Mouse (Mus musculus) stomach, embryonic 15.5 days (tissue): ENCODE measurements around the gene Oas3. TPM values are rescaled to one million over a fixed set of nuclear protein-coding genes. Genes with fewer than 3 reads are reported as not detected.

Experiments
- ATAC-seq: fragments of 200-750 bp; cut with Nextera tagmentation; 2 replicates; pipeline ENCODE4 v1.8.0; 2017; ENCODE audit warnings: low read depth, moderate number of reproducible peaks, moderate TSS enrichment; ENCODE audit not compliant: insufficient read depth, low FRiP score
- H3K27ac ChIP-seq: fragments of 300-500 bp; sonication (generic); 2 replicates; pipeline ENCODE4 v1.5.1; 2015; ENCODE audit warnings: mild to moderate bottlenecking, inconsistent platforms
- H3K27me3 ChIP-seq: fragments of 300-500 bp; sonication (generic); replicated peaks from 2 replicates; pipeline ENCODE4 v1.6.1; 2015; ENCODE audit warnings: inconsistent platforms
- H3K36me3 ChIP-seq: fragments of 300-500 bp; sonication (generic); 2 replicates; pipeline ENCODE4 v1.6.1; 2015; ENCODE audit warnings: inconsistent platforms
- H3K4me1 ChIP-seq: fragments of 300-500 bp; sonication (generic); 2 replicates; pipeline ENCODE4 v1.6.1; 2015; ENCODE audit warnings: inconsistent platforms
- H3K4me2 ChIP-seq: fragments of 300-500 bp; sonication (generic); 2 replicates; pipeline ENCODE4 v1.6.1; 2015; ENCODE audit warnings: mild to moderate bottlenecking, inconsistent platforms
- H3K4me3 ChIP-seq: fragments of 300-500 bp; sonication (generic); replicated peaks from 2 replicates; pipeline ENCODE4 v1.5.1; 2015; ENCODE audit warnings: inconsistent platforms
- H3K9ac ChIP-seq: fragments of 300-500 bp; sonication (generic); 2 replicates; pipeline ENCODE4 v1.6.1; 2015; ENCODE audit warnings: inconsistent platforms
- H3K9me3 ChIP-seq: fragments of 300-500 bp; sonication (generic); 2 replicates; pipeline ENCODE4 v1.6.1; 2016; ENCODE audit warnings: inconsistent platforms
- WGBS: fragments of 180-500 bp; shearing (Covaris S2); methylation state at CpG from one replicate; pipeline ENCODE4 v1.1.7; 2015; 5-methylcytosine and 5-hydroxymethylcytosine counted together
- polyA plus RNA-seq: library from polyadenylated mRNA; unstranded; fragments of >200 nt; fragmentation: Nextera tagmentation; extraction: Ambion mirVana; gene quantifications from 2 replicates; pipeline ENCODE4 v1.2.1, GENCODE M21; 2015

The Oas3 gene
- polyA plus RNA-seq, 1 experiment from 2014 or later = 0.32 TPM

DNA sequence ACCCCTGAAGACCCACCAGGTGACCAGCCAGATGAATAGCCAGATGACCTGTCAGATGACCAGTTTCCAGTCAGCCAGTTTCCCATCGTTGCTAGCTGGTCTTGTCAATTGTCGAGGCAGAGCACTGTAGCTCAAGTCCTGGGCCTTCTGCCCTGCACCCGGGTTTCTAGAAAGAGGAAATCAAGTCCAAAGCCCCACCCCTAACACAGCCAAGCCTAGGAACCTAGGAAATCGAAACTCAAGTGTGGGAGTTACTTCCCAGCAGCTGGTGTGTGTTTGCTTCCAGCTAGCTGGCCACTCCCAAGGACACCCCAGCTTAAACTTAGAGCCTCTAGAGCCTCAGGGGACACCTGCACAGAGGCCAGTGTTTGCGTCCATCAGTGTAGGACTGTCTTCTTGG lies 27.8 kb downstream of the Oas3 start, which contains the start of gene Oas2:
Gene Oas2 (minus strand): TSS at position 166 of the 400 bp plus-strand sequence.
- H3K36me3 ChIP-seq = no peaks in the 10 kb centered on the region
- no peaks in the 10 kb centered on the region for H3K9me3 ChIP-seq
- WGBS = 49% methylated on average over 5 of the region's 5 CpGs
- no peak within 1 kb of the TSS for H3K4me2 ChIP-seq
- H3K4me3 ChIP-seq = no peak within 1 kb of the TSS
- H3K4me1 ChIP-seq = no peaks in the 10 kb centered on the region
- H3K9ac ChIP-seq = no peak within 1 kb of the TSS
- no peak within 1 kb of the TSS for H3K27ac ChIP-seq
- no peaks in the 10 kb centered on the region for H3K27me3 ChIP-seq
- no peak for ATAC-seq

DNA sequence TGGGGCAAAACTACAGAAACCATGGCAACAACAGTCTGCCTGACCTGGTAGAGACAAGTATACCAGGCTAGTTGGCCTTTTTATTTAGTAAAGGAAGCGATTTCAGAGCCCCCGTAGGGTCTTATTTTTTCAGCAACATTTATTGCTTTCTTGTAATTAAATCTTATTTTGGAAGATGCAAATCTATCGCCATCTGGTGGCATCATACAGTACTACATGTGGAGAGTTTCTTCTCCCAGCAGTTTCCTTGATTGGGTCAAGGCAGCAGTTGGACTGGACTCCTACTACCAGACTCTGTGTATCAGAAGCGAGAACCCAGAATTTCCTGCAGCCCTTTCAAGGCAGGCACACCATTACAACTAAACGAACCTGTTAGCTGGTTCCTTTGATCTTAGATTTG lies 31.0 kb downstream of the Oas3 start:
- H3K27me3 ChIP-seq = 0 out of 2 replicates have a peak, but pooled peaks cover 3% of the 10 kb centered on the region
- no peak overlapping the region for H3K4me2 ChIP-seq
- no peak overlapping the region for H3K4me3 ChIP-seq
- H3K4me1 ChIP-seq = no peaks in the 10 kb centered on the region
- no peak overlapping the region for H3K27ac ChIP-seq
- H3K9ac ChIP-seq = no peak overlapping the region
- WGBS = 8% methylated on average over 5 of the region's 5 CpGs
- no peaks in the 10 kb centered on the region for H3K9me3 ChIP-seq
- H3K36me3 ChIP-seq = no peaks in the 10 kb centered on the region
- ATAC-seq = no peak

DNA sequence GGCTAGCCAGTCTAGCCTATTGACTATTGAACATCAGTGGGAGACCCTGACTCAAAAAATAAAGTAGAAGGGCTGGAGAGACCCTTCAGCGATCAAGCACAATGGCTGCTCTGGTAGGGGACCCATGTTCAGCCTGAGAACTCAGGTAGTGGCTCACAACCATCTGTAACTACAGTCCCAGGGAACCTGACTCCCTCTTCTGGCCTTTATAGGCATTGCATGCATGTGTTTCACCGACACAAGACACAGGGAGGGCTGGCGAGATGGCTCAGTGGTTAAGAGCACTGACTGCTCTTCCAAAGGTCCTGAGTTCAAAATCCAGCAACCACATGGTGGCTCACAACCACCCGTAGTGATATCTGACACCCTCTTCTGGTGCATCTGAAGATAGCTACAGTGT lies 35.3 kb downstream of the Oas3 start:
- H3K4me2 ChIP-seq = no peak overlapping the region
- no peaks in the 10 kb centered on the region for H3K4me1 ChIP-seq
- no peak for ATAC-seq
- no peak overlapping the region for H3K27ac ChIP-seq
- no peaks in the 10 kb centered on the region for H3K9me3 ChIP-seq
- 27% methylated on average over 4 of the region's 4 CpGs for WGBS
- no peaks in the 10 kb centered on the region for H3K36me3 ChIP-seq
- no peak overlapping the region for H3K4me3 ChIP-seq
- H3K9ac ChIP-seq = no peak overlapping the region
- peaks cover 3% of the 10 kb centered on the region; the same call in 1 of the 2 replicates for H3K27me3 ChIP-seq

DNA sequence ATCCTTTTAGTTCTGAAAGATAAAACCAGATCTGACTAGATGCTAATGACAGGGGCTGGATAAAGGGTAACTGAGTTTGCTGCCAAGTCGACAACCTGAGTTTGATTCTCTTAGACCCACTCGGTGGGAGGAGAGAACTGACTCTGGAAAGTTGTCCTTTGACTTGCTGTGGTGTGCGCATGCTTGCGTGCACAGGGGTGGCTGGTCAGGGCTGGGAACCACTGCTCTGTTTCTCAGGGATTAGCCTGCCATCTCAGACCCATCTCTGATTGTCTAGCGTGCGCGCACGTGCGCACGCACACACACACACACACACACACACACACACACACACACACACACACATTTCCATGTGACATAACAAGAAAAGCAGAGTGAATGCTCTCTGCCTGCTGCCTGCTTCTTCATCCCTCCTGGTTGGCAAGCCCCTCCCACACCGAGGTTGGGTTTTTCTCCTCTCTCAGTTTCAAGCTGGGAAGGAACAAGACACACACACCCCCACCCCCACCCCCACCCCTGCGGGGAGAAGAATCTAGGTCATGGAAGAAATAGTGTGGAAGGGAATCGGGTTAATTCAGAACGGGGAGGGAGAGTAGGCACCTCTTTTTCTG lies 43.0 kb downstream of the Oas3 start:
- ATAC-seq = no peak
- WGBS = 55% methylated on average over 9 of the region's 14 CpGs
- no peaks in the 10 kb centered on the region for H3K36me3 ChIP-seq

DNA sequence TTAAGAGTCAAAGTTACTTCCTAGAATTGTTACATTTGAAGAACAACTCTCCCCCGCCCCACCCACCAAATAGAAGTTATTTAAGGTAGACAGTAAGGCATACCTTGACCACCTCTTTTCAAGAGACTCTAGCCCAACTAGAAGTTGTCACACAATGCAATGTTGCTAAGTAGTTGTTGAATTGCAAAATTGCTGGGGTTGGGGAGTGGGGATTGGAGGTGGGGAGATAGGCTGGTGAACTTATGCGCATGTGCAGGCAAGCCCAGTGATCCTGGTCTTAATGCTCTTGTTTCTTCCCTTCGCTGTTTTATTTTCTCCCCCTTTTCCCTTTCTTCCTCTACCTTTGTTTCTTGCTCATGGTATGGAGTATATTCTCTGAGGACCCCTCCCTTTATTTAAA lies 43.8 kb downstream of the Oas3 start:
- Histone ChIP-seq H3K27ac (no peak overlapping the region), H3K36me3 (no peaks in the 10 kb centered on the region), H3K4me1 (no peaks in the 10 kb centered on the region), H3K4me3 (no peak overlapping the region), H3K27me3 (no peaks in the 10 kb centered on the region; the same call in 1 of the 2 replicates), H3K9ac (no peak overlapping the region), H3K4me2 (no peak overlapping the region), H3K9me3 (no peaks in the 10 kb centered on the region)
- no peak for ATAC-seq
- WGBS = 94% methylated on average over 3 of the region's 3 CpGs

More for the DNA sequence above, 43.0 kb downstream of the Oas3 start:
- Histone ChIP-seq H3K4me2 (no peak overlapping the region), H3K27me3 (no peaks in the 10 kb centered on the region; the same call in 1 of the 2 replicates), H3K27ac (no peak overlapping the region), H3K4me3 (no peak overlapping the region), H3K9me3 (no peaks in the 10 kb centered on the region), H3K4me1 (no peaks in the 10 kb centered on the region), H3K9ac (no peak overlapping the region)

DNA sequence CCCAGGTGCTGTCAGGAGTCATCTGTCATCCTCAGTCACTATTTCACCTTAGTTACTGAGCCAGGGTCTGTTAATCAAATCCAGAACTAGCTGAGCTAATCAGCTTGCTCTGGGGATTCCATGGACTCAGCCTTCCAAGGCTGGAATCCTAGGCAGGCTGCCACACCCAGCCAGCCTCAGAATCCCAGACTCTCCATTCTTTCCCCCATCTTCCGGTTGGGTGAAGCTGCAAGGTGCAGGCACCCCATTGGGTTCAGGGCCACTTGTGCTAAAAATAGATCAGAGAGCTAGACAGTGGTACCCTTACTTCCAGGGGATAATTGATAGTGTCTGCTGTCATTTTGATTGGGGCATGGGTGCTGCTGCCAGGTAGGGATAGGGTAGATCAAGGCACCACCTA lies 44.7 kb downstream of the Oas3 start:
- H3K9me3 ChIP-seq = no peaks in the 10 kb centered on the region
- 79% methylated on average over 1 of the region's 1 CpGs for WGBS
- no peaks in the 10 kb centered on the region for H3K27me3 ChIP-seq
- H3K4me1 ChIP-seq = no peaks in the 10 kb centered on the region
- no peak overlapping the region for H3K27ac ChIP-seq
- no peaks in the 10 kb centered on the region for H3K36me3 ChIP-seq
- H3K4me3 ChIP-seq = no peak overlapping the region
- no peak for ATAC-seq
- no peak overlapping the region for H3K4me2 ChIP-seq
- H3K9ac ChIP-seq = no peak overlapping the region

DNA sequence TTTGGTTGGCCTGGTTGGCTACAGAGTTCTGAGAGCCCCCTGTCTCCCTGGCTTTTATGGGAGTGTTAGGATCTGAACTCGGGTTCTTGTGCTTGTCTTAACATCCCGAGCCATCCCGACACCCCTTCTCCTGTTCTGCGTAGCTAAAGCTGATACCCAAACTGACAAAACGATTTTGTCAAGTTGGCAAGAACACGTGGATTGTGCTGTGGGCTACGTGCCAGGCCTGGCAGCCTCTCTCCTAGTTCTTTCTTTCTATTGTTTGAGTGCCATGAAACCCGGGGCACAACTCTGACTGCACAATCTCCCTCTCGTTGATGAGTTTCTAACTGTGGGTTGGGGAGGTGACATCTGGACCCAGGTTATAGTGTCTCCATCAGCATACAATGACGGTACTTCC lies 48.1 kb downstream of the Oas3 start:
- ATAC-seq = no peak
- H3K9ac ChIP-seq = no peak overlapping the region
- H3K27me3 ChIP-seq = no peaks in the 10 kb centered on the region
- no peak overlapping the region for H3K4me3 ChIP-seq
- H3K4me2 ChIP-seq = no peak overlapping the region
- no peaks in the 10 kb centered on the region for H3K36me3 ChIP-seq
- no peak overlapping the region for H3K27ac ChIP-seq
- H3K4me1 ChIP-seq = no peaks in the 10 kb centered on the region
- WGBS = 72% methylated on average over 10 of the region's 10 CpGs
- H3K9me3 ChIP-seq = no peaks in the 10 kb centered on the region

DNA sequence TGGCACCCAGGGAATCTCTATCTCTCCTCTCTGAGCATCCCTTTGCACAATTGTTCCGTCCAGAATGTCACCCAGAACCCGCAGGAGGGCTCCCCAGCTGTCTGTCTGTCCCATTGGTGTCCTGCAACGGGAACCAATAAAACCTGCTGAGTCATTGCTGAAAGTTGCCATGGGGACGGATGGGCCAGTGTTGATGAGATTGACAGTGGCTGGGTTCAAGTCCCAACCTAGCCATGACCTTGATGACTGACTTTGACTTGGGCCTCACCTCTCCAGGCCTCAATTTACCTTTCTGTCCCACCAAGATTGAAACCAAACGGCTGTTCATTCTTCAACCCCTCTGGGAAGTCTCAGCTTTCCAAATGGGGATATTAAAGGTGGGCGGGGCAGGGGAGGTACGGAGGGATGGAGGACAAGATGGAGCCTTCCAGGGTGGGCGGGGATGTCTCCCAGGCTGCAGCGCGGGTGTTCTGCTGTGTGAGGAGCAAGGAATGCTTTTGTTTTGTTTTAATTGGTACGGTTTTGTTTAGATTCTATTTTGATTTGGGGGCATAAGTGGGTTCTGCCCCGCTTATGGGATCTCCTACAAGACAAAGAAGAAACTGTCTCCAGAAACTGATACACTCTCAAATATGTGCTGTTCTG lies 51.5 kb downstream of the Oas3 start:
- Histone ChIP-seq H3K9me3 (no peaks in the 10 kb centered on the region), H3K4me2 (no peak overlapping the region), H3K27ac (no peak overlapping the region), H3K4me3 (no peak overlapping the region), H3K4me1 (no peaks in the 10 kb centered on the region), H3K36me3 (no peaks in the 10 kb centered on the region), H3K27me3 (no peaks in the 10 kb centered on the region), H3K9ac (no peak overlapping the region)
- ATAC-seq = no peak
- 64% methylated on average over 12 of the region's 12 CpGs for WGBS

DNA sequence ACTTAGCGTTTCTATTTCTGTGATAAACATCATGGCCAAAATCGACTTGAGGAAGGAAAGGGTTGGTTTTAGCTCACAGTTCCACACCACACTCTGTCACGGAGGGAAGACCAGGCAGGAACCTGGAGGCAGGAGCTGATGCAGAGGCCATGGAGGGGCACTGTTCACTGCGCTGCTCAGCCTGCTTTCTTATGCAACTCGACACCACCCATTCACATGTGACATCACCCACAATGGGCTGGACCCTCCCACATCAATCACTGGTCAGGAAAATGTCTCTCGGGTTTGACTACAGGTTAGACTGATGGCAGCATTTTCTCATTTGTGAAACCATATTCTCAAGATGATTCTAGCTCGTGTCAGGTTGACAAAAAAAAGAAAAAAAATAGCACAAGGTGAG lies 56.5 kb downstream of the Oas3 start:
- Histone ChIP-seq H3K36me3 (no peaks in the 10 kb centered on the region), H3K9me3 (no peaks in the 10 kb centered on the region), H3K9ac (no peak overlapping the region), H3K4me1 (0 out of 2 replicates have a peak, but pooled peaks cover 3% of the 10 kb centered on the region), H3K4me3 (no peak overlapping the region), H3K27ac (no peak overlapping the region), H3K27me3 (no peaks in the 10 kb centered on the region), H3K4me2 (no peak overlapping the region)
- no peak for ATAC-seq
- WGBS = 53% methylated on average over 7 of the region's 7 CpGs

DNA sequence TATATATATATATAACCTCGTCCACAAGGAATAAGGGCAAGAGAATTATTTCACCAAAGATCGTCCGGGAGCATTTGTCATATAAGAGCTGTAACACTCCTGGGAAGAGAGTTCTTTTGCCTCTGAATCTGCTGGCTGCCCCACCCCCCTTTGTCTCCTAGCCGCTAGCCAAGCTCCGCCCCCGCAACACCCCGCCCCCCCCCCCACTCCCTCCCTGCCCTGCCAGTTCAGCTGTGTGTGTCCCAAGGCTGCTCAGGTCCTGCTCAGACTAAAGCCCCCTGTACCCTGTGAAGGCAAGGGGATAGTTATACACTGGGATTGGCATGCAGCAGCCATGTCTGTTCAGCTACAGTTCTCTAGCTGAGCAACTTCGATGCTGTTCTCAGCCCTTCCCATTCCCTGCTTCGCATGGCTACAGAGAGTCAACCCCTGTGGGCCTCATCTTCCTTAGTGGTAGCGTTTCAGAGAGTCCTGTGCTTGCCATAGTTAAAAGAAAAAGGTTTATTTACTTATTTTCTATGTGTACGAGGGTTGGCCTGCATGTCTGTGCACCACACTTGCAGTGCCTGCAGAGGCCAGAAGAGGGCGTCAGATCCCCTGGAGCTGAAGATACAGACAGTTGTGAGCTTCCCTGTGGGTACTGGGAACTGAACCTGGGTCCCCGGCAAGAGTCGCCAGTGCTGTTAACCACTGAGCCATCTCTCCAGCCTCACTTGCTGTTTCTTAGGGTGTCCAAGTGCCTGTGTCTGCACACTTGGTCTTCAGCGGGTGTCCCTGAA lies 58.7 kb downstream of the Oas3 start:
- peaks cover 8% of the 10 kb centered on the region for H3K27me3 ChIP-seq
- no peaks in the 10 kb centered on the region for H3K36me3 ChIP-seq
- H3K4me3 ChIP-seq = no peak overlapping the region
- no peaks in the 10 kb centered on the region for H3K9me3 ChIP-seq
- WGBS = 39% methylated on average over 15 of the region's 15 CpGs
- ATAC-seq = peak; percentile 7; the same call in 1 of the 2 replicates
- H3K27ac ChIP-seq = no peak overlapping the region
- 0 out of 2 replicates have a peak, but pooled peaks cover 3% of the 10 kb centered on the region for H3K4me1 ChIP-seq
- H3K4me2 ChIP-seq = no peak overlapping the region
- H3K9ac ChIP-seq = no peak overlapping the region

DNA sequence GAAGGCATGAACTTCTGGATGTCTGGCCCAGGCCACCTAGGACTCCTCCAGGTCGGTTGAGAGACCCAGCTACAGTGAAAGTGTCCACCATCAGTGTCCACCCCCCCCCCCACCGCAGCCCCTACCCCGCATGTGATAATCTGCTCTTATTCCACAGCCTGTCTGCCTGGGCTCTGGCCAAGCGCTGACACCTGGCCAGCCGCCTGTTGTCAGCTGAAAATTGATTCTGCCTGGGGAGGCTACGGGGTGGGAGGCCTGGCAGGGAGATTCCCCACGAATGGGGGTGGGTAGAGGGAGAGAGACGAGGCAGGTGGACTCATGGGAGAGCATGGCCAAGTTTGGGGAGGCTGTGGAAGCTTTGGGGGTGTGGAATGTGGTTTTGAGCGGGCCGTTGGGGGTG lies 60.3 kb downstream of the Oas3 start:
- H3K4me1 ChIP-seq = 0 out of 2 replicates have a peak, but pooled peaks cover 3% of the 10 kb centered on the region
- H3K9ac ChIP-seq = no peak overlapping the region
- no peak overlapping the region for H3K4me3 ChIP-seq
- no peak overlapping the region for H3K4me2 ChIP-seq
- no peak overlapping the region for H3K27ac ChIP-seq
- peaks cover 21% of the 10 kb centered on the region for H3K27me3 ChIP-seq
- H3K9me3 ChIP-seq = no peaks in the 10 kb centered on the region
- WGBS = 63% methylated on average over 10 of the region's 10 CpGs
- H3K36me3 ChIP-seq = no peaks in the 10 kb centered on the region
- no peak for ATAC-seq

DNA sequence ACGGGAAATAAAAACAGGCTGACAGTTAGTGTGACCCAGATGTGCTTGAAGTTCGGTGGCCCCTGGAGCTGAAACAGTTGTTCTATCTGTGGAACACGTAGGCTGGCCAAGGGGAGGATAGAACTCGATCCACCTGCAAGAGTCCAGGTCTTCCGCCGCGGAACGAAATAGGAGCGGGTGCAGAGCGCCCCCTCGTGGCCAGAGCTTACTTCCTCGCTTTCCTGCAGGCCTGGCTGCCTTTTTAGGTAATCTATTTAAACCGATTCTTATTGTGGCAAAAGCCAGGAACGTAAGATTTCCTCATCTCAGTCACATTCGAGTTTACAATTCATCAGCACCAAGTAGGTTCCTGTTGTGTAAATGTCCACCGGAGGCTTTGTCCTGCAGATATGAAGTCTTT lies 63.1 kb downstream of the Oas3 start:
- Histone ChIP-seq H3K4me2 (no peak overlapping the region), H3K4me1 (peaks cover 18% of the 10 kb centered on the region), H3K27me3 (peaks cover 43% of the 10 kb centered on the region), H3K36me3 (no peaks in the 10 kb centered on the region), H3K9me3 (no peaks in the 10 kb centered on the region), H3K27ac (no peak overlapping the region), H3K4me3 (no peak overlapping the region), H3K9ac (no peak overlapping the region)
- ATAC-seq = no peak
- 2% methylated on average over 16 of the region's 16 CpGs for WGBS
